Mouse (Mus musculus) limb, embryonic 12.5 days (tissue): Measurements from ENCODE around the gene Paqr3. TPM values are rescaled to one million over a fixed set of nuclear protein-coding genes. Genes with fewer than 3 reads are reported as not detected.

ENCODE experiments used
- ATAC-seq: fragments of 200-750 bp; cut with Nextera tagmentation; 2 replicates; pipeline ENCODE4 v1.8.0; 2017; ENCODE audit warnings: low read depth, moderate TSS enrichment; ENCODE audit not compliant: insufficient number of reproducible peaks, insufficient read depth, low FRiP score, low TSS enrichment
- H3K27ac ChIP-seq: fragments of 300-500 bp; sonication (generic); 2 replicates; pipeline ENCODE4 v1.5.1; 2016; ENCODE audit warnings: mild to moderate bottlenecking, moderate library complexity
- H3K27me3 ChIP-seq: fragments of 300-500 bp; sonication (generic); 2 replicates; pipeline ENCODE4 v1.6.1; 2016; ENCODE audit warnings: mild to moderate bottlenecking, moderate library complexity
- H3K36me3 ChIP-seq: fragments of 300-500 bp; sonication (generic); 2 replicates; pipeline ENCODE4 v1.6.1; 2016; ENCODE audit warnings: mild to moderate bottlenecking, moderate library complexity
- H3K4me1 ChIP-seq: fragments of 300-500 bp; sonication (generic); replicated peaks from 2 replicates; pipeline ENCODE4 v1.6.1; 2016
- H3K4me2 ChIP-seq: fragments of 300-500 bp; sonication (generic); 2 replicates; pipeline ENCODE4 v1.6.1; 2016; ENCODE audit warnings: mild to moderate bottlenecking, moderate library complexity
- H3K4me3 ChIP-seq: fragments of 300-500 bp; sonication (generic); replicated peaks from 2 replicates; pipeline ENCODE4 v1.5.1; 2016; ENCODE audit warnings: mild to moderate bottlenecking
- H3K9ac ChIP-seq: fragments of 300-500 bp; sonication (generic); replicated peaks from 2 replicates; pipeline ENCODE4 v1.6.1; 2016; ENCODE audit warnings: mild to moderate bottlenecking, moderate library complexity
- H3K9me3 ChIP-seq: fragments of 300-500 bp; sonication (generic); 2 replicates; pipeline ENCODE4 v1.6.1; 2016; ENCODE audit warnings: mild to moderate bottlenecking, moderate library complexity
- WGBS: fragments of 180-500 bp; shearing (Covaris S2); methylation state at CpG from one replicate; pipeline ENCODE4 v1.1.7; 2016; 5-methylcytosine and 5-hydroxymethylcytosine counted together
- polyA plus RNA-seq: library from polyadenylated mRNA; unstranded; fragments of >200 nt; fragmentation: Nextera tagmentation; extraction: Ambion mirVana; gene quantifications from 2 replicates; pipeline ENCODE4 v1.2.1, GENCODE M21; 2016

The Paqr3 gene
- polyA plus RNA-seq: 8.9 and 9.1 TPM in 2 replicates

- Histone ChIP-seq H3K36me3 (peaks cover 12% of the 10 kb centered on the region), H3K27ac (0 out of 2 replicates have a peak within 1 kb of the TSS, but pooled peaks have one; percentile 29), H3K9me3 (no peaks in the 10 kb centered on the region), H3K27me3 (peaks cover 4% of the 10 kb centered on the region; the same call in 1 of the 2 replicates), H3K4me3 (peak within 1 kb of the TSS; percentile 65), H3K9ac (peak within 1 kb of the TSS; percentile 71), H3K4me1 (peaks cover 12% of the 10 kb centered on the region), H3K4me2 (peak within 1 kb of the TSS; percentile 76)
- WGBS: 0% methylated on average over 55 of the region's 62 CpGs
- ATAC-seq: peak; percentile 99
Measured at GRCm38 (mm10) chr5:97111207-97111910, at the start of gene Paqr3. Paqr3 (minus strand) TSS chr5:97111596.

GRCm38 (mm10) chr5:97154688-97155087 lies 43.3 kb upstream of the Paqr3 start:
- Histone ChIP-seq H3K27me3 (peaks cover 12% of the 10 kb centered on the region; the same call in 1 of the 2 replicates), H3K9ac (no peak overlapping the region), H3K4me2 (no peak overlapping the region), H3K4me3 (no peak overlapping the region), H3K36me3 (no peaks in the 10 kb centered on the region), H3K27ac (no peak overlapping the region), H3K4me1 (no peaks in the 10 kb centered on the region), H3K9me3 (no peaks in the 10 kb centered on the region)
- 55% methylated on average over 1 of the region's 1 CpGs for WGBS
- ATAC-seq: no peak

- Histone ChIP-seq H3K4me2 (no peak overlapping the region), H3K4me3 (no peak overlapping the region), H3K4me1 (no peaks in the 10 kb centered on the region), H3K9me3 (no peaks in the 10 kb centered on the region), H3K9ac (no peak overlapping the region), H3K27ac (no peak overlapping the region), H3K36me3 (no peaks in the 10 kb centered on the region), H3K27me3 (0 out of 2 replicates have a peak, but pooled peaks cover 3% of the 10 kb centered on the region)
- ATAC-seq: no peak
- 82% methylated on average over 2 of the region's 2 CpGs for WGBS
Measured at GRCm38 (mm10) chr5:97135331-97135730, 23.9 kb upstream of the Paqr3 start.

- ATAC-seq: no peak
- H3K27ac ChIP-seq: no peak overlapping the region
- H3K9me3 ChIP-seq: no peaks in the 10 kb centered on the region
- no peaks in the 10 kb centered on the region for H3K36me3 ChIP-seq
- peaks cover 4% of the 10 kb centered on the region; the same call in 1 of the 2 replicates for H3K27me3 ChIP-seq
- H3K4me1 ChIP-seq: 0 out of 2 replicates have a peak, but pooled peaks cover 9% of the 10 kb centered on the region
- no peak overlapping the region for H3K4me3 ChIP-seq
- WGBS: 82% methylated on average over 2 of the region's 2 CpGs
- no peak overlapping the region for H3K9ac ChIP-seq
- H3K4me2 ChIP-seq: no peak overlapping the region
Measured at GRCm38 (mm10) chr5:97129589-97129988, 18.2 kb upstream of the Paqr3 start.

- H3K9ac ChIP-seq: no peak overlapping the region
- no peak overlapping the region for H3K4me3 ChIP-seq
- H3K9me3 ChIP-seq: no peaks in the 10 kb centered on the region
- peaks cover 4% of the 10 kb centered on the region; the same call in 1 of the 2 replicates for H3K27me3 ChIP-seq
- no peak overlapping the region for H3K4me2 ChIP-seq
- H3K27ac ChIP-seq: no peak overlapping the region
- ATAC-seq: no peak
- H3K4me1 ChIP-seq: 0 out of 2 replicates have a peak, but pooled peaks cover 9% of the 10 kb centered on the region
- H3K36me3 ChIP-seq: no peaks in the 10 kb centered on the region
- 49% methylated on average over 21 of the region's 21 CpGs for WGBS
Measured at GRCm38 (mm10) chr5:97128242-97129226, 17.1 kb upstream of the Paqr3 start.

- Histone ChIP-seq H3K9ac (no peak overlapping the region), H3K4me3 (no peak overlapping the region), H3K4me1 (0 out of 2 replicates have a peak, but pooled peaks cover 9% of the 10 kb centered on the region), H3K27me3 (peaks cover 4% of the 10 kb centered on the region; the same call in 1 of the 2 replicates), H3K9me3 (no peaks in the 10 kb centered on the region), H3K4me2 (no peak overlapping the region), H3K27ac (no peak overlapping the region), H3K36me3 (no peaks in the 10 kb centered on the region)
- no peak for ATAC-seq
- WGBS: 80% methylated on average over 6 of the region's 6 CpGs
Measured at GRCm38 (mm10) chr5:97127284-97127683, 15.9 kb upstream of the Paqr3 start.

GRCm38 (mm10) chr5:97126005-97126404 lies 14.6 kb upstream of the Paqr3 start:
- no peak overlapping the region for H3K27ac ChIP-seq
- H3K36me3 ChIP-seq: no peaks in the 10 kb centered on the region
- H3K9ac ChIP-seq: no peak overlapping the region
- H3K4me2 ChIP-seq: no peak overlapping the region
- peaks cover 4% of the 10 kb centered on the region; the same call in 1 of the 2 replicates for H3K27me3 ChIP-seq
- 0 out of 2 replicates have a peak, but pooled peaks cover 9% of the 10 kb centered on the region for H3K4me1 ChIP-seq
- H3K9me3 ChIP-seq: no peaks in the 10 kb centered on the region
- no peak overlapping the region for H3K4me3 ChIP-seq
- WGBS: 14% methylated on average over 4 of the region's 4 CpGs
- ATAC-seq: no peak

- no peaks in the 10 kb centered on the region for H3K36me3 ChIP-seq
- H3K27ac ChIP-seq: no peak overlapping the region; the same call in 1 of the 2 replicates
- H3K4me2 ChIP-seq: no peak overlapping the region
- peaks cover 4% of the 10 kb centered on the region; the same call in 1 of the 2 replicates for H3K27me3 ChIP-seq
- no peaks in the 10 kb centered on the region for H3K9me3 ChIP-seq
- 74% methylated on average over 10 of the region's 10 CpGs for WGBS
- no peak overlapping the region for H3K4me3 ChIP-seq
- no peak overlapping the region for H3K9ac ChIP-seq
- ATAC-seq: no peak; the same call in 1 of the 2 replicates
- 0 out of 2 replicates have a peak, but pooled peaks cover 9% of the 10 kb centered on the region for H3K4me1 ChIP-seq
Measured at GRCm38 (mm10) chr5:97125459-97125970, 14.1 kb upstream of the Paqr3 start.

GRCm38 (mm10) chr5:97124977-97125376 lies 13.6 kb upstream of the Paqr3 start:
- Histone ChIP-seq H3K4me2 (no peak overlapping the region), H3K4me3 (no peak overlapping the region), H3K36me3 (no peaks in the 10 kb centered on the region), H3K27me3 (peaks cover 4% of the 10 kb centered on the region; the same call in 1 of the 2 replicates), H3K4me1 (0 out of 2 replicates have a peak, but pooled peaks cover 9% of the 10 kb centered on the region), H3K27ac (no peak overlapping the region; the same call in 1 of the 2 replicates), H3K9me3 (no peaks in the 10 kb centered on the region), H3K9ac (no peak overlapping the region)
- ATAC-seq: peak; percentile 56; the same call in 1 of the 2 replicates
- WGBS: 63% methylated on average over 12 of the region's 12 CpGs

- ATAC-seq: no peak
- WGBS: 17% methylated on average over 5 of the region's 5 CpGs
Measured at GRCm38 (mm10) chr5:97110697-97111096, 699 bp downstream of the Paqr3 start.

More at GRCm38 (mm10) chr5:97110697-97111096, 699 bp downstream of the Paqr3 start:
- Histone ChIP-seq H3K27ac (no peak overlapping the region), H3K4me1 (peaks cover 12% of the 10 kb centered on the region), H3K4me3 (peak overlapping the region; percentile 65), H3K4me2 (peak overlapping the region; percentile 76), H3K9me3 (no peaks in the 10 kb centered on the region), H3K27me3 (peaks cover 4% of the 10 kb centered on the region; the same call in 1 of the 2 replicates), H3K36me3 (peaks cover 16% of the 10 kb centered on the region), H3K9ac (peak overlapping the region; percentile 71)
